Mouse (Mus musculus) leukemia stem cell, adult 10-12 weeks (primary cell): ENCODE data around the gene Gm10229. TPM values are rescaled to one million over a fixed set of nuclear protein-coding genes. Genes with fewer than 3 reads are reported as not detected.

Source experiments
- polyA plus RNA-seq: library from polyadenylated mRNA; stranded (reverse); fragments of >175 nt; gene quantifications from 2 replicates; pipeline ENCODE4 v1.2.3, GENCODE M21; 2012; ENCODE audit warnings: low replicate concordance

Gene Gm10229
- polyA plus RNA-seq = not detected in 2 replicates

DNA sequence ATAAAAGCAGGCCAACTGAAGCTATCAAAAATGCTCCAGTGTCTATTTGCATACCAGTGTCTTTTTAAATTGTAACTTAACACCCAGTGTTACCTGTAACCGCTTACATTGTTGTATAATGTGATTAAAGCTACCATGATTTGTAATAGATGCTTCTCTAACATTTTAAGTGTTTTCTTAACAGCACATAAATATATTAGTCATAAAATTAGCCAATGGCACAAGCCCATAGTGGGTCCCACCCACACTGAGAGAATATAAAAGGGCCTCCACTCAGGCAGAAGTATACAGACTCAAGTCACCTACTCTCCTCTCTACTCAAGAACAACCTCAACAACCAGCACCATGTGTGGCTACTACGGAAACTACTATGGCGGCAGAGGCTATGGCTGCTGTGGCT is at the start of gene Gm10229:
TSS of gene Gm10229 (plus strand) at position 301 of the 400 bp plus-strand sequence.

DNA sequence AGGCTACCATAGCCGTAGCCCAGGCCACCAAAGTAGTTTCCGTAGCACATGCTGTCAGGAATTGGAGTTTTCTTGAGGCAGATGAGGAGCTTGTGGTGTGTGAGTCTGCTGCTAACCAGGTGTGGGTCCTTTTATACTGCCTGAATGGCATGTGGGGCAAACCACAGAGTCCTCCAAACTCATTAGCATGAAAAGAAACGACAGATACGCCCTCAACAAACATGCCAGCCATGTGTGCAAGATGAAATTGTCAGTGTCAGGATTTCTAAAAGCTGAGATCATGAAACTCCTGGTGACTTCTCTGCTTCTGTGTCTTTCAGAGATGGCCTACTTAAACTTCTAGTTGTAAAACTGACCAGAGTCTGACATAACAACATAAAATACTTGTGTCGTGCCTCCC is 4.4 kb upstream of the Gm10229 start, which contains the start of gene Krtap22-2:
TSS of gene Krtap22-2 (minus strand) at position 101 of the 400 bp plus-strand sequence.

DNA sequence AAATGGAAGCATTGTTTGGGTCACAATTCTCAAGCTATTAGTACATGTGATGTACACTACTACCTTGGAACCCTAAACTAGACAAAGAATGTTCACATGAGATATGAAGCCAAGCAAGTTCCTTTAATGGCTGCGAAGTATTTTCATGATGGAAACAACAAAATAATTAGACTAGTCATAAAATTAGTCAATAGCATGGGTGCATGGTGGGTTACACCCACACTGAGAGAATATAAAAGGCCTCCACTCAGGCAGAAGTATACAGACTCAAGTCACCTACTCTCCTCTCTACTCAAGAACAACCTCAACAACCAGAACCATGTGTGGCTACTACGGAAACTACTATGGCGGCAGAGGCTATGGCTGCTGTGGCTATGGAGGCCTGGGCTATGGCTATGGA is 16.3 kb downstream of the Gm10229 start, which contains the start of gene Krtap6-1:
TSS of gene Krtap6-1 (plus strand) at position 301 of the 400 bp plus-strand sequence.

DNA sequence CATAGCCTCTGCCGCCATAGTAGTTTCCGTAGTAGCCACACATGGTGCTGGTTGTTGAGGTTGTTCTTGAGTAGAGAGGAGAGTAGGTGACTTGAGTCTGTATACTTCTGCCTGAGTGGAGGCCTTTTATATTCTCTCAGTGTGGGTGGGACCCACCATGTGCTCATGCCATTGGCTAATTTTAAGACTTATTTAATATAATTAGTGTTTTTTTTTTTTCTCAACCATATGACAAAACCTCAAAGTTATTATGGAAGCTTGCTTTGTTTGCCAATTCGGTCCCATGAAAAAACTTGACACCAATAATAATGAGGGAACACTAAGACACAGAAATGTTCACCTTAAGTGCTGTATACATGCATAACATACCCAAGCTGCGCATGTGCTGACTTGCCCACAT is 26.3 kb downstream of the Gm10229 start, which contains the start of gene Gm10228:
TSS of gene Gm10228 (minus strand) at position 101 of the 400 bp plus-strand sequence.

DNA sequence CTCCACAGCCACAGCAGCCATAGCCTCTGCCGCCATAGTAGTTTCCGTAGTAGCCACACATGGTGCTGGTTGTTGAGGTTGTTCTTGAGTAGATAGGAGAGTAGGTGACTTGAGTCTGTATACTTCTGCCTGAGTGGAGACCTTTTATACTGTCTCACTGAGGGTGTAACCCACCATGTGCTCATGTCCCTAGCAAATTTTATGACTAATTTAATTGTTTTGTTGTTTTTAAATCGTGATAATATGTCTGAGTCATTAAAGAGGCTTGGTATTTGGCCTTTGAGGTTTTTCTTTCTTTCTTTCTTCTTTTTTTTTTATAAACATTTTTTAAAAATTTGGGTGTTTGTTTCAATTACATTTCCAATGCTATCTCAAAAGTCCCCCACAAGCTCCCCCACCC is 32.7 kb downstream of the Gm10229 start, which contains the start of gene Krtap6-5:
TSS of gene Krtap6-5 (minus strand) at position 101 of the 400 bp plus-strand sequence.

DNA sequence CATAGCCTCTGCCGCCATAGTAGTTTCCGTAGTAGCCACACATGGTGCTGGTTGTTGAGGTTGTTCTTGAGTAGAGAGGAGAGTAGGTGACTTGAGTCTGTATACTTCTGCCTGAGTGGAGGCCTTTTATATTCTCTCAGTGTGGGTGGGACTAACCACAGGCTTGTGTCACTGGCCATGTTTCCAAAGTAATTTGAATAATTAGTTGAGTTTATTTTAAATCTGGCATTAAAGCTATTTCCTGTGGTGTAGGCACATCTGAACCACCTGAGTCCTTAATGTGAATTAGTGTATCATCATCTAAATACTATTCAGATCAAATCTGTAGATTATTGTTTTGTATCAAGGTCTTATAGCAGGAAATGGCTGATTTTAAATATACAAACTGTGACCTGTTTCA is 48.8 kb downstream of the Gm10229 start, which contains the start of gene 1110025L11Rik:
TSS of gene 1110025L11Rik (minus strand) at position 101 of the 400 bp plus-strand sequence.

Other genes with a start within 250 kb of the Gm10229 start
- not detected in 2 replicates for gene 2310057N15Rik, start 241.1 kb upstream of the Gm10229 start, polyA plus RNA-seq
- gene Gm5965, start 237.4 kb upstream of the Gm10229 start, polyA plus RNA-seq = not detected in 2 replicates
- gene Gm20741, start 203.1 kb upstream of the Gm10229 start, polyA plus RNA-seq = not detected in 2 replicates
- gene Krtap15, start 195.1 kb upstream of the Gm10229 start, polyA plus RNA-seq = not detected in 2 replicates
- not detected in 2 replicates for gene Krtap14, start 189.1 kb upstream of the Gm10229 start, polyA plus RNA-seq
- not detected in 2 replicates for gene Krtap19-1, start 145.9 kb upstream of the Gm10229 start, polyA plus RNA-seq
- not detected in 2 replicates for gene Krtap19-2, start 141.0 kb upstream of the Gm10229 start, polyA plus RNA-seq
- not detected in 2 replicates for gene Krtap19-3, start 137.2 kb upstream of the Gm10229 start, polyA plus RNA-seq
- not detected in 2 replicates for gene Krtap19-4, start 130.2 kb upstream of the Gm10229 start, polyA plus RNA-seq
- not detected in 2 replicates for gene Krtap19-5, start 118.8 kb upstream of the Gm10229 start, polyA plus RNA-seq
- gene Krtap19-9b, start 83.0 kb upstream of the Gm10229 start, polyA plus RNA-seq = not detected in 2 replicates
- not detected in 2 replicates for gene Krtap16-3, start 52.4 kb upstream of the Gm10229 start, polyA plus RNA-seq
- not detected in 2 replicates for gene Krtap22-2, start 4.5 kb upstream of the Gm10229 start, polyA plus RNA-seq
- not detected in 2 replicates for gene Krtap6-1, start 16.4 kb downstream of the Gm10229 start, polyA plus RNA-seq
- not detected in 2 replicates for gene Gm10228, start 26.2 kb downstream of the Gm10229 start, polyA plus RNA-seq
- gene Krtap6-5, start 32.6 kb downstream of the Gm10229 start, polyA plus RNA-seq = not detected in 2 replicates
- not detected in 2 replicates for gene 1110025L11Rik, start 48.7 kb downstream of the Gm10229 start, polyA plus RNA-seq
- not detected in 2 replicates for gene Krtap6-3, start 68.7 kb downstream of the Gm10229 start, polyA plus RNA-seq
- gene Gm6358, start 125.6 kb downstream of the Gm10229 start, polyA plus RNA-seq = not detected in 2 replicates
- not detected in 2 replicates for gene Gm10061, start 135.8 kb downstream of the Gm10229 start, polyA plus RNA-seq
- not detected in 2 replicates for gene Gm9789, start 142.7 kb downstream of the Gm10229 start, polyA plus RNA-seq
- not detected in 2 replicates for gene Gm7735, start 154.2 kb downstream of the Gm10229 start, polyA plus RNA-seq
- gene 1110057P08Rik, start 159.5 kb downstream of the Gm10229 start, polyA plus RNA-seq = not detected in 2 replicates
- gene Krtap20-2, start 190.6 kb downstream of the Gm10229 start, polyA plus RNA-seq = not detected in 2 replicates